Mouse (Mus musculus) heart, adult 2 months (tissue): Measurements from ENCODE around the gene Lonp2.

Experiments used
- CTCF ChIP-seq: fragments of 200-600 bp; IDR thresholded peaks from 2 replicates; pipeline ENCODE4 v1.8.1; 2022; ENCODE audit warnings: antibody characterized with exemption, mild to moderate bottlenecking, moderate library complexity
- POLR2A ChIP-seq: fragments of 200-500 bp; IDR thresholded peaks from 2 replicates; pipeline ENCODE4 v1.6.1; 2011; ENCODE audit warnings: mild to moderate bottlenecking, low read depth, low read length, control low read depth; ENCODE audit not compliant: insufficient read depth

GRCm38 (mm10) chr8:86642682-86643081 lies 18.8 kb downstream of the Lonp2 start:
- TF ChIP-seq CTCF (peak; percentile 52), POLR2A (no peak)
